Mouse (Mus musculus) hindbrain, embryonic 14.5 days (tissue): Measurements from ENCODE around the gene Sltm. TPM values are rescaled to one million over a fixed set of nuclear protein-coding genes. Genes with fewer than 3 reads are reported as not detected.

Source experiments
- ATAC-seq: fragments of 200-750 bp; cut with Nextera tagmentation; 2 replicates; pipeline ENCODE4 v1.8.0; 2017; ENCODE audit warnings: moderate number of reproducible peaks, mild to moderate bottlenecking, moderate TSS enrichment, moderate library complexity; ENCODE audit not compliant: low FRiP score
- DNase-seq: peaks from one replicate; pipeline ENCODE4 v3.0.0-alpha.2; 2015; ENCODE audit warnings: low spot score
- H3K27ac ChIP-seq: fragments of 300-500 bp; sonication (generic); 2 replicates; pipeline ENCODE4 v1.5.1; 2014; ENCODE audit warnings: mild to moderate bottlenecking, moderate library complexity
- H3K27me3 ChIP-seq: fragments of 300-500 bp; sonication (generic); 2 replicates; pipeline ENCODE4 v1.6.1; 2014; ENCODE audit warnings: mild to moderate bottlenecking, low read length, mixed read lengths; ENCODE audit not compliant: control insufficient read depth, insufficient read depth
- H3K36me3 ChIP-seq: fragments of 300-500 bp; sonication (generic); replicated peaks from 2 replicates; pipeline ENCODE4 v1.6.1; 2014; ENCODE audit not compliant: control insufficient read depth, insufficient read depth
- H3K4me1 ChIP-seq: fragments of 300-500 bp; sonication (generic); replicated peaks from 2 replicates; pipeline ENCODE4 v1.6.1; 2014; ENCODE audit warnings: antibody characterized with exemption, low read length, mixed read lengths; ENCODE audit not compliant: control insufficient read depth, insufficient read depth
- H3K4me2 ChIP-seq: fragments of 300-500 bp; sonication (generic); replicated peaks from 2 replicates; pipeline ENCODE4 v1.6.1; 2014; ENCODE audit warnings: mild to moderate bottlenecking, moderate library complexity
- H3K4me3 ChIP-seq: fragments of 300-500 bp; sonication (generic); replicated peaks from 2 replicates; pipeline ENCODE4 v1.5.1; 2014; ENCODE audit warnings: mild to moderate bottlenecking, low read length
- H3K9ac ChIP-seq: fragments of 300-500 bp; sonication (generic); 2 replicates; pipeline ENCODE4 v1.6.1; 2014
- H3K9me3 ChIP-seq: fragments of 300-500 bp; sonication (generic); 2 replicates; pipeline ENCODE4 v1.6.1; 2016; ENCODE audit warnings: low read length; ENCODE audit not compliant: control insufficient read depth
- WGBS: fragments of 180-500 bp; shearing (Covaris S2); extraction: QIAGEN DNeasy Blood & Tissue Kit; methylation state at CpG from one replicate; pipeline ENCODE4 v1.1.7; 2014; 5-methylcytosine and 5-hydroxymethylcytosine counted together
- polyA plus RNA-seq: library from polyadenylated mRNA; unstranded; fragments of >200 nt; fragmentation: Nextera tagmentation; extraction: Ambion mirVana; gene quantifications from 2 replicates; pipeline ENCODE4 v1.2.1, GENCODE M21; 2014

The Sltm gene
- polyA plus RNA-seq, 1 experiment from 2014 or later, result 58.1 TPM

DNA sequence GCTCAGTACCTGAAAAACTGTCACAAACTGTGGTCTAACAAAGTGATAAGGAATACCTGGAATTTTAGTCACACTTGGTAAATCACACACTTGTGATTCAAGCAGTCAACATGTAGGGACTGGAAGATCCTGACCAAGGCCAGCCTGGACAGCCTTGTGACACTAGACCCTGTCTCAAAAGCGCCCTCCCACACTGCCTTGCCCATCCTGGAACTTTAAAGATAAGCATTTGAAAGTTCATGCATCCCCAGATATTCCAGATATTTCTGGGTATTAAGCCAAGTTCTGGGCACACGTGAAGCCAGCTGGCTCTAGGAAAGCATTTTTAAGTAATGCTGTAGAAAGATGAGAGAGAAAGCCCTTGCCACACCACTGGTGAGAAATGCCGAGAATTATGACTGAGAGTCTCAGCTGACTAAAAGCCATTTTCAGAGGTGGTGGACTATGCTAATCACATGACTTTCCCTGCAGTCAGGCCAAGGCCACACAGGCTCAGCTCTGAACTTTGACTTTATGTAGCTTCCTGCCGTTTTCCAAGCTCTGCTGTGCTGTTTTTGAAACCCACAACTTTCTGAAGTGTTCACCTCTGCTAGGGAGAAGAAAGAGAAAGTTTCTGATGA is 32.5 kb upstream of the Sltm start:
- WGBS, result 81% methylated on average over 4 of the region's 4 CpGs
- ATAC-seq, result no peak
- no peak overlapping the region for H3K27ac ChIP-seq
- H3K9ac ChIP-seq, result no peak overlapping the region
- H3K9me3 ChIP-seq, result no peaks in the 10 kb centered on the region
- H3K36me3 ChIP-seq, result no peaks in the 10 kb centered on the region
- H3K4me2 ChIP-seq, result no peak overlapping the region
- no peak overlapping the region for H3K4me3 ChIP-seq
- DNase-seq, result no peak
- H3K4me1 ChIP-seq, result no peaks in the 10 kb centered on the region
- no peaks in the 10 kb centered on the region for H3K27me3 ChIP-seq

DNA sequence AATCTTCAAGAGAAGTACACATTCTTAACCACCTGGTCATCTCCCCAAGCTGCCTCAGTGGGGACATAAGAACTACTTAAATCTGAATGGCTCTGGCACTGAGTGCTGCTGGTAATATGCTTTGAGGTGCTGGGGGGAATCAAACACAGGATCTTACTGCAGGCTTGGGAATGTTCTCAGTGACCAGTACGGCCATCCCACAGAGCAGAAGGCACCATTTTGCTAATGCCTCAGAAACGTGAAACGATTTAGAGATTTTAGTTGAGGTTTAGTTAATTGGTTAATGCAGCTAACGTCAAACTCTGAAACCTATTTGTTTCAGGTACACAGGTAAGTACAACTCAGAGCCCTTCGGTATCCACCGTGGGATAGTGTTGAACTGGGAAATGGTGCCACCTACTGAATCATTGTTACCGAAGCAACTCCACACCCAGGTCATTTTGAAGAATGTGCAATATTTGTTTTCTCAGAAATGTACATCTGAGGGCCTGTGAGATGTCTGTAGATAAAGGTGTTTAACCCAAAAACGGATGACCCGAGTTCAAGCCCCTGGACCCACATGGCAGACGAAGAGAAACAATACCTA is 31.5 kb upstream of the Sltm start:
- Histone ChIP-seq H3K9ac (no peak overlapping the region), H3K4me2 (no peak overlapping the region), H3K9me3 (no peaks in the 10 kb centered on the region), H3K4me3 (no peak overlapping the region), H3K36me3 (no peaks in the 10 kb centered on the region), H3K27ac (no peak overlapping the region), H3K27me3 (no peaks in the 10 kb centered on the region), H3K4me1 (no peaks in the 10 kb centered on the region)
- ATAC-seq (no peak), DNase-seq (no peak)
- WGBS, result 68% methylated on average over 10 of the region's 10 CpGs

DNA sequence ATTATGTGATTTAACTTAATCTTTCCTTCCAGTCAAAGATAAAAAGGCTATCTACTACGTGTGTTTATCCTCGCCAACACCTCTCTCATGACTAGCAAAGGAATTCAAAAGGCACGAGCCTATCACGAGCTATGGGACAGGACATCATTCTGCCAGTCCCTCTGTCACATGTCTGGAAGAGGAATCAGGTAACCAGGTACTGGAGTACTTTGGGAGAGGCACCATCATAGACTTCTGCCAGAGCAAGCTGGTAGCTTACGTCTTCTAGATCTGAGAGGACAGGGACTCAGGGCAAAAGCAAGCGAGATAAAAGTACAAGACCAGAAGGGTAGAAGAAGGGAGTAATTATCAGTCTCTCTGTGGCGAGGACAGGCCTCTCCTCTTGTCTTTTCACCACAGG is 30.9 kb upstream of the Sltm start:
- H3K9me3 ChIP-seq, result no peaks in the 10 kb centered on the region
- H3K4me3 ChIP-seq, result no peak overlapping the region
- 90% methylated on average over 7 of the region's 7 CpGs for WGBS
- no peaks in the 10 kb centered on the region for H3K4me1 ChIP-seq
- H3K4me2 ChIP-seq, result no peak overlapping the region
- H3K9ac ChIP-seq, result no peak overlapping the region
- DNase-seq (no peak), ATAC-seq (no peak)
- H3K27me3 ChIP-seq, result no peaks in the 10 kb centered on the region
- no peaks in the 10 kb centered on the region for H3K36me3 ChIP-seq
- no peak overlapping the region for H3K27ac ChIP-seq

DNA sequence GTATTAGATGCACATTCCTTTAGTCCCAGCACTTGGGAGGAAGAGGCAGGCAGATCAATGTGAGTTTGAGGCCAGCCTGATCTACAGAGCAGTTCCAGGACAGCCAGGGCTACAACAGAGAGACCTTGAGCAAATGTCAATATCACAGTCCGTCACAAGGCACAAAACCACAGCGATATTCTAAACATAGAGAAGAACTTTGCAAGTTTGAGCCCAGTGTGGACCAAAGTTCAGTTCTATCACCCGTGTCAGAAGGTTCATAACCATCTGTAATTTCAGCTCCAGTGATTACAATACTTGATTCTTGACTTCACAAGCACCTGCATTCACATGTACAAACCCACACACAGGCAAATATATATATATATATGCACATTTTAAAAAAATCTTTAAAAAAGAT is 21.9 kb upstream of the Sltm start:
- Histone ChIP-seq H3K27ac (no peak overlapping the region), H3K9ac (no peak overlapping the region)
- ATAC-seq, result no peak

DNA sequence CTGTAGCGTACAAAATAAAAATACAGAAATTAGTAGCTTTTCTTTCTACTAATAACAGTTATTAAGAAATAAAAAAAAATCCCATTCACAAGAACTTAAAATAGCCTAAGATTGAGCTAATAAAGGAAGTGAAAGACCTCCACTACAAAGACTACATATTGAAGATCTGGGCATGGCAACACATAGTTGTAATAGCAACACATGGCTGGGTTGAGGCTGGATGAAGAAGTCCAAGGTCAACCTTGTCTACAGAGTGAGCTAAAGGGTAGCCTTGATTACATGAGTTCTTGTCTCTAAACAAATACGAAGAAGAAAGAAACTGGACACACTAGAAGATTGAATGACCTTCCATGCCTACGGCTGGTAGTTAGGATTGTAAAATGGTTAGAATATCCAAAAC is 18.7 kb upstream of the Sltm start:
- no peak overlapping the region for H3K4me3 ChIP-seq
- H3K27me3 ChIP-seq, result no peaks in the 10 kb centered on the region
- DNase-seq (no peak), ATAC-seq (no peak)
- H3K27ac ChIP-seq, result no peak overlapping the region
- WGBS, result 97% methylated on average over 3 of the region's 3 CpGs
- no peak overlapping the region for H3K9ac ChIP-seq
- H3K4me1 ChIP-seq, result no peaks in the 10 kb centered on the region
- no peak overlapping the region for H3K4me2 ChIP-seq
- H3K9me3 ChIP-seq, result no peaks in the 10 kb centered on the region
- H3K36me3 ChIP-seq, result no peaks in the 10 kb centered on the region

More for the DNA sequence above, 21.9 kb upstream of the Sltm start:
- H3K27me3 ChIP-seq, result no peaks in the 10 kb centered on the region
- H3K4me1 ChIP-seq, result no peaks in the 10 kb centered on the region
- H3K9me3 ChIP-seq, result no peaks in the 10 kb centered on the region
- no peak overlapping the region for H3K4me3 ChIP-seq
- DNase-seq, result no peak
- WGBS, result 88% methylated on average over 3 of the region's 3 CpGs
- H3K36me3 ChIP-seq, result no peaks in the 10 kb centered on the region
- no peak overlapping the region for H3K4me2 ChIP-seq

DNA sequence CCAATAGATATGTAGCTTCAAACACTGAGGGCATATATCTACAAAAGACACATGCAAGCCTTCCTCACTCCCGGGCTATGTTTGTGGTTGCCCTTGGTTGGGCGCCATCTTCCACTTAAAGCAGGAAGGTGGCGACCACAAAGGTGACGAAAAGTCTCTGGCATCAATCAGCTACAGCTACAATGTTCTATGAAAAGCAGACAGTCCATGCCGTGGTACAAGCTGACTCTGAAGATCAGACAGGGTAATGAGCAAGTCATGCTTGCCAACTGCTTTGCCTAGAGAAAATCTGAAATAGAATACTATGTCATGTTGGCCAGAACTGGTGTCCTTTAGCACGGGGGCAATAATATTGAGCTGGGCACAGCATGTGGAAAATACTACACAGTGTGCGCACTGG is 18.2 kb upstream of the Sltm start:
- no peak overlapping the region for H3K4me3 ChIP-seq
- no peaks in the 10 kb centered on the region for H3K9me3 ChIP-seq
- H3K4me1 ChIP-seq, result no peaks in the 10 kb centered on the region
- ATAC-seq, result no peak
- H3K27me3 ChIP-seq, result no peaks in the 10 kb centered on the region
- no peak overlapping the region for H3K9ac ChIP-seq
- 94% methylated on average over 7 of the region's 7 CpGs for WGBS
- no peaks in the 10 kb centered on the region for H3K36me3 ChIP-seq
- no peak for DNase-seq
- H3K4me2 ChIP-seq, result no peak overlapping the region
- H3K27ac ChIP-seq, result no peak overlapping the region

DNA sequence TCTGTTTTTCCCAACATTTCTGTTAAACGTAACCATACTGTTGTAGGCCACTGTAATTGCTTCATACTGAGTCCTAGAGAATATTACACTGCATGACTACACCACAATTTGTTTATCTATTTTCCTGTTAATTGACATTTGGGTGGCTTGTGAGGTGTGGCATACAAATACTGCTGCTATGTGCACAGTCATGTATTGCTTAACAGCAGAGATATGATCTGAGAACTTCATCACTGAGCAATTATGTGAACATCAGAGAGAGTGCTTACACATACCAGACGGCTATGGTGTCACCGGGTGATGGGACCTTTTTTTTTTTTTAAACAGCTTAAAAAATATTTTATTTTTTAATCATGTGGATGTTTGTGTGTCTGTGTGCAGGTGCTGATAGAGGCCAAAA is 9.2 kb upstream of the Sltm start:
- H3K4me2 ChIP-seq, result no peak overlapping the region
- ATAC-seq, result no peak
- H3K4me3 ChIP-seq, result no peak overlapping the region
- no peaks in the 10 kb centered on the region for H3K36me3 ChIP-seq
- H3K9ac ChIP-seq, result no peak overlapping the region
- H3K9me3 ChIP-seq, result no peaks in the 10 kb centered on the region
- no peaks in the 10 kb centered on the region for H3K27me3 ChIP-seq
- no peak overlapping the region for H3K27ac ChIP-seq
- DNase-seq, result no peak
- H3K4me1 ChIP-seq, result no peaks in the 10 kb centered on the region
- 88% methylated on average over 3 of the region's 3 CpGs for WGBS

DNA sequence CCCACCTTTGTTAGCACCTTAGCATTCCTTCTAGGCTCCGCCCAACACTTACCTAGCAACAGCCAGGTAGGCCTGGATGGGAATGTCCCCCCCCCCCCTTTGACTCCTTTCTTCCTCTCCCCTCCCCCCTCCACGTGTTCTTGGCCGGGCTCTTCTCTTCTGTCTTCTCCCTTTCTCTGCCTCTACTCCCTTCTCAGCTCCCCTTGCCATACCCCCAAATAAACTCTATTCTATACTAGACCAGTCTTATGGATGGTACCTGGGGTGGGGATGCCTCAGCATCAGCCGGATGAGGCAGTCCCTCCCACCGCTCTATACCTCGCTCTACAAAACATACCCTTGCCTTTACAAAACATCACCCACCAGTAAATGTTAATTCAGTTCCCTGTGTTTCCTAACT is 970 bp upstream of the Sltm start:
- H3K4me2 ChIP-seq, result peak overlapping the region; percentile 75
- peak overlapping the region; percentile 68 for H3K4me3 ChIP-seq
- H3K27me3 ChIP-seq, result no peaks in the 10 kb centered on the region
- H3K9ac ChIP-seq, result peak overlapping the region; percentile 86
- H3K27ac ChIP-seq, result no peak overlapping the region; the same call in 1 of the 2 replicates
- WGBS, result 12% methylated on average over 6 of the region's 6 CpGs
- no peaks in the 10 kb centered on the region for H3K36me3 ChIP-seq
- H3K4me1 ChIP-seq, result peaks cover 22% of the 10 kb centered on the region
- ATAC-seq, result no peak
- no peaks in the 10 kb centered on the region for H3K9me3 ChIP-seq
- no peak for DNase-seq

DNA sequence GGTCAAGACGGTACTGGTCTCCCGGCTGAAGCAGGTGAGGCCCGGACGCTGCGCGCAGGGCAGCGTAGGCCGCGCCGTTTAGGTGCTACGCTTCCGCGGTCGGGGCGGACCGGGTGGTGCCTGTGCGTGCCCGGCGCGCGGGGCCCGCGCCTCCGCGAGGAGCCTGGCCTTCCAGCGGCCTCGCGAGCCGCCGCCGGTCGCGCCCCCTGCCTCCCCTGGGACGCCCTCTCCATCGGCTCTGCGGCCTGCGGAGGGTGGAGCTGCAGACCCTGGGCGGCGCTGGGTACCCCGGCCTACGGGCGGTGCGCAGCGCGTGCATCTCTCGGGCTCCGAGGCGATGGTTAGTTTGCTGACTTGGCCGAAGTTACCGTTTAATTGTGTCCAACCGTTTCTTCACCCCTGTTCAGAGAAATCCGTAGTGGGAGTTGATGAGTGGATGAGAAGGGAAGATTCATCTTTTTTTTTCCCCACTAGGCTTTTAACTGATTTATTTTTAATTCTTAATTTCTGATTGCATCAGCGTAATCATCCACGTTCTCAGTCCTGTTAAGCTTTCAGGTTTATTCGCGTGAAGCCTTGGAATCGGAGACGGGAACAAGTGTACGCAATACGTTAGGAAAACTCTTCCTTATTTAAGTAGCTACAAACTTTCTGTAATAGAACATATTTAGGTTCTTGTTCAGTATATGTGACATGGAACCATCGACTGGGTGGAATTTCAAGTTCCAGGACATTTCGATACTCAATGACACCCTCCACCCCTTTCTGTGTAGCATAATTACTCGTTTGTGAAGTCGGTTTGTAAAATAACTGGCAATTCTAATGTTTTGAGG is 710 bp downstream of the Sltm start:
- peaks cover 5% of the 10 kb centered on the region; the same call in 1 of the 2 replicates for H3K36me3 ChIP-seq
- ATAC-seq (peak; percentile 79), DNase-seq (peak; percentile 52)
- H3K4me2 ChIP-seq, result peak overlapping the region; percentile 83
- peak overlapping the region; percentile 68 for H3K4me3 ChIP-seq
- WGBS, result 1% methylated on average over 55 of the region's 64 CpGs
- H3K9me3 ChIP-seq, result no peaks in the 10 kb centered on the region
- H3K27me3 ChIP-seq, result no peaks in the 10 kb centered on the region
- H3K27ac ChIP-seq, result peak overlapping the region; percentile 96
- H3K4me1 ChIP-seq, result peaks cover 22% of the 10 kb centered on the region
- peak overlapping the region; percentile 86 for H3K9ac ChIP-seq
